Mouse (Mus musculus) spleen, adult 2 months (tissue): ENCODE results near the gene Pde4c.

Source experiments
- CTCF ChIP-seq: fragments of 200-500 bp; IDR thresholded peaks from 2 replicates; pipeline ENCODE4 v1.5.1; 2011; ENCODE audit warnings: mild to moderate bottlenecking, inconsistent platforms; ENCODE audit not compliant: insufficient read depth, insufficient read length, insufficient replicate concordance; ENCODE audit errors: extremely low read depth
- POLR2A ChIP-seq: fragments of 200-500 bp; IDR thresholded peaks from 2 replicates; pipeline ENCODE4 v1.6.1; 2011; ENCODE audit warnings: low read depth, low read length, inconsistent platforms

DNA sequence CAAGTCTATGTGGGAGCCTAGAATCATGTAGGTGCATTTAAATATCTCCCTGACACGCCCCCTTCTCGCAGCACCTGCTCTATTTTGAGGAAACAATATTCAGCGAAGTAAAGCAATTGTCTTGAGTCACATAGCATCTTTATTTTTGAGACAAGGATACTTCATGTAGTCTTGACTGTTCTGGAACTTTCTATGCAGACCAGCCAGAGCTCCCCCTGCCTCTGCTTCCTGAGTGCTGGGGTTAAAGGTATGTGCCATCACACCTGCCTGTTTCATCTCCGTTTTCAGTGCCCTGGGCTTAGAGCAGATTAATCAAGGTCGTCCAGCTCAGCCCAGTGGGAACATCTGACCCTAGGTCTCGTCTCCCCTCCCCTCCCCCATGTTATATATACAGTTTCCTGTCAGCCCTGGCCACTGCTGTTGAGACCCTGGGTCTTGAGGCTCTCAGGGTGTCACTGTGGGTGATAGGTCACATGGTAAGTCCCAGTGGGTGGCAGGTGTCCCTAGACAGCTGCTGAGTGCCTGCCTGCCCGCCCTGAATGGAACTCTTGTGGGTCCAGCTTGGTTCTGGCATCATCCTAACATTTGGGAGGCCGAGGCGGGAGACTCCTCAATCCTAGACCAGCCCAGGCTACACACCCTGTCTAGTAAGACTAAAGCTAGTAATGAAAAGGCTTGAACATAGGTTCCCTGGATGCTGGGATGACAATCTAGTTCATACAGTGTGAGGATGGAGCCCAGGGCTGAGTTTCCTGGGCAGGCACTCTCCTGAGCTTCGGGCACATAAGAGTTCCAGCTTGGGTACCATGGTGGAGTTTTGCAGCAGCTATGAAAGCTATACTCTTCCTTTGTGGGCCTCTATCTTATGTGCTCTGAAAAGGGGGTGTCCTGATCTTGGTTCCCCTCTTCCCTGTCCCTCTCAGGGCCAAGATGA, 22.2 kb upstream of the Pde4c start:
- TF ChIP-seq CTCF, result no peak
- TF ChIP-seq POLR2A, result no peak
